Mouse (Mus musculus) midbrain, embryonic 14.5 days (tissue): ENCODE measurements around the gene Cxcr2. TPM values are rescaled to one million over a fixed set of nuclear protein-coding genes. Genes with fewer than 3 reads are reported as not detected.
"Not testable (repeated sequence)": the region's sequence is repeated elsewhere in the genome, so short reads cannot be mapped to it uniquely, and the experiment has no call there.

Experiments used
- ATAC-seq: fragments of 200-750 bp; cut with Nextera tagmentation; 2 replicates; pipeline ENCODE4 v1.8.0; 2017; ENCODE audit warnings: moderate number of reproducible peaks, moderate library complexity; ENCODE audit not compliant: low FRiP score, low TSS enrichment
- DNase-seq: peaks from one replicate; pipeline ENCODE4 v3.0.0-alpha.2; 2015
- H3K27ac ChIP-seq: fragments of 300-500 bp; sonication (generic); replicated peaks from 2 replicates; pipeline ENCODE4 v1.5.1; 2014; ENCODE audit warnings: mild to moderate bottlenecking, low read depth, low read length, moderate library complexity
- H3K27me3 ChIP-seq: fragments of 300-500 bp; sonication (generic); 2 replicates; pipeline ENCODE4 v1.6.1; 2014; ENCODE audit warnings: low read length, control low read depth, mixed read lengths; ENCODE audit not compliant: control insufficient read depth, insufficient read depth
- H3K36me3 ChIP-seq: fragments of 300-500 bp; sonication (generic); 2 replicates; pipeline ENCODE4 v1.6.1; 2014; ENCODE audit warnings: low read length, control low read depth; ENCODE audit not compliant: control insufficient read depth, insufficient read depth
- H3K4me1 ChIP-seq: fragments of 300-500 bp; sonication (generic); 2 replicates; pipeline ENCODE4 v1.6.1; 2014; ENCODE audit warnings: mild to moderate bottlenecking, antibody characterized with exemption, low read length, control low read depth; ENCODE audit not compliant: control insufficient read depth, insufficient read depth
- H3K4me2 ChIP-seq: fragments of 300-500 bp; sonication (generic); 2 replicates; pipeline ENCODE4 v1.6.1; 2014; ENCODE audit warnings: mild to moderate bottlenecking, low read length, moderate library complexity
- H3K4me3 ChIP-seq: fragments of 300-500 bp; sonication (generic); replicated peaks from 2 replicates; pipeline ENCODE4 v1.5.1; 2014; ENCODE audit warnings: low read depth, low read length
- H3K9ac ChIP-seq: fragments of 300-500 bp; sonication (generic); replicated peaks from 2 replicates; pipeline ENCODE4 v1.6.1; 2014; ENCODE audit warnings: mild to moderate bottlenecking, low read length, moderate library complexity
- H3K9me3 ChIP-seq: fragments of 300-500 bp; sonication (generic); 2 replicates; pipeline ENCODE4 v1.6.1; 2016; ENCODE audit warnings: low read length, control low read depth, mixed read lengths; ENCODE audit not compliant: control insufficient read depth
- WGBS: fragments of 180-500 bp; shearing (Covaris S2); extraction: QIAGEN DNeasy Blood & Tissue Kit; methylation state at CpG from one replicate; pipeline ENCODE4 v1.1.7; 2014; 5-methylcytosine and 5-hydroxymethylcytosine counted together
- polyA plus RNA-seq: library from polyadenylated mRNA; unstranded; fragments of >200 nt; fragmentation: Nextera tagmentation; extraction: Ambion mirVana; gene quantifications from 2 replicates; pipeline ENCODE4 v1.2.1, GENCODE M21; 2014

The Cxcr2 gene
- polyA plus RNA-seq, 1 experiment from 2014 or later: not detected

GRCm38 (mm10) chr1:74151091-74151490, 2.7 kb upstream of the Cxcr2 start:
- Histone ChIP-seq H3K9ac (no peak overlapping the region), H3K4me2 (no peak overlapping the region), H3K36me3 (no peaks in the 10 kb centered on the region), H3K4me3 (no peak overlapping the region), H3K4me1 (no peaks in the 10 kb centered on the region), H3K9me3 (no peaks in the 10 kb centered on the region), H3K27me3 (no peaks in the 10 kb centered on the region), H3K27ac (no peak overlapping the region)
- DNase-seq: no peak
- ATAC-seq: no peak
- WGBS: 78% methylated on average over 3 of the region's 3 CpGs

- ATAC-seq (no peak), DNase-seq (no peak)
- Histone ChIP-seq H3K4me1 (no peaks in the 10 kb centered on the region), H3K4me2 (no peak overlapping the region), H3K9me3 (no peaks in the 10 kb centered on the region), H3K4me3 (no peak overlapping the region), H3K9ac (no peak overlapping the region), H3K27me3 (no peaks in the 10 kb centered on the region), H3K27ac (no peak overlapping the region), H3K36me3 (no peaks in the 10 kb centered on the region)
- WGBS: 90% methylated on average over 6 of the region's 6 CpGs
These were observed 1.7 kb downstream of the Cxcr2 start for GRCm38 (mm10) chr1:74155435-74156012.

- H3K4me2 ChIP-seq: no peak overlapping the region
- DNase-seq: no peak
These were observed 2.7 kb downstream of the Cxcr2 start for GRCm38 (mm10) chr1:74156381-74156910.

GRCm38 (mm10) chr1:74159613-74160012, 5.8 kb downstream of the Cxcr2 start:
- H3K4me2 ChIP-seq, H3K9me3 ChIP-seq, H3K36me3 ChIP-seq, H3K4me3 ChIP-seq, H3K27ac ChIP-seq, H3K4me1 ChIP-seq, DNase-seq, H3K27me3 ChIP-seq, ATAC-seq, H3K9ac ChIP-seq: not testable (repeated sequence)
- WGBS: 84% methylated on average over 4 of the region's 5 CpGs

More at GRCm38 (mm10) chr1:74156381-74156910, 2.7 kb downstream of the Cxcr2 start:
- Histone ChIP-seq H3K9me3 (no peaks in the 10 kb centered on the region), H3K27me3 (no peaks in the 10 kb centered on the region), H3K4me3 (no peak overlapping the region), H3K27ac (no peak overlapping the region), H3K36me3 (no peaks in the 10 kb centered on the region), H3K4me1 (no peaks in the 10 kb centered on the region), H3K9ac (no peak overlapping the region)
- ATAC-seq: no peak
- WGBS: 74% methylated on average over 14 of the region's 14 CpGs

- Histone ChIP-seq H3K4me3 (no peak overlapping the region), H3K9ac (no peak overlapping the region), H3K27me3 (no peaks in the 10 kb centered on the region), H3K9me3 (no peaks in the 10 kb centered on the region), H3K4me2 (no peak overlapping the region), H3K27ac (no peak overlapping the region), H3K4me1 (no peaks in the 10 kb centered on the region), H3K36me3 (no peaks in the 10 kb centered on the region)
- WGBS: 87% methylated on average over 2 of the region's 2 CpGs
- DNase-seq (no peak), ATAC-seq (no peak)
These were observed 6.2 kb downstream of the Cxcr2 start for GRCm38 (mm10) chr1:74160036-74160435.

- ATAC-seq (no peak), DNase-seq (no peak)
- Histone ChIP-seq H3K4me3 (no peak overlapping the region), H3K9ac (no peak overlapping the region), H3K36me3 (no peaks in the 10 kb centered on the region), H3K9me3 (no peaks in the 10 kb centered on the region), H3K4me2 (no peak overlapping the region), H3K27me3 (no peaks in the 10 kb centered on the region), H3K4me1 (no peaks in the 10 kb centered on the region), H3K27ac (no peak overlapping the region)
- 86% methylated on average over 5 of the region's 5 CpGs for WGBS
These were observed 13.3 kb downstream of the Cxcr2 start for GRCm38 (mm10) chr1:74167136-74167535.

- H3K4me3 ChIP-seq: no peak overlapping the region
- H3K4me1 ChIP-seq: no peaks in the 10 kb centered on the region
- no peak for DNase-seq
- ATAC-seq: no peak
- no peaks in the 10 kb centered on the region for H3K9me3 ChIP-seq
- H3K9ac ChIP-seq: no peak overlapping the region
- no peak overlapping the region for H3K27ac ChIP-seq
- H3K36me3 ChIP-seq: no peaks in the 10 kb centered on the region
- no peak overlapping the region for H3K4me2 ChIP-seq
- 82% methylated on average over 3 of the region's 3 CpGs for WGBS
- no peaks in the 10 kb centered on the region for H3K27me3 ChIP-seq
These were observed 15.9 kb downstream of the Cxcr2 start for GRCm38 (mm10) chr1:74169721-74170120.

- no peak overlapping the region for H3K4me3 ChIP-seq
- no peak overlapping the region for H3K27ac ChIP-seq
- H3K4me1 ChIP-seq: no peaks in the 10 kb centered on the region
- 90% methylated on average over 3 of the region's 3 CpGs for WGBS
- H3K36me3 ChIP-seq: no peaks in the 10 kb centered on the region
- H3K4me2 ChIP-seq: no peak overlapping the region
- no peak overlapping the region for H3K9ac ChIP-seq
- ATAC-seq (no peak), DNase-seq (no peak)
- H3K27me3 ChIP-seq: no peaks in the 10 kb centered on the region
- H3K9me3 ChIP-seq: no peaks in the 10 kb centered on the region
These were observed 18.9 kb downstream of the Cxcr2 start for GRCm38 (mm10) chr1:74172722-74173121.

- no peak for DNase-seq
- ATAC-seq: no peak
- 85% methylated on average over 4 of the region's 4 CpGs for WGBS
- no peaks in the 10 kb centered on the region for H3K27me3 ChIP-seq
- no peak overlapping the region for H3K9ac ChIP-seq
- H3K36me3 ChIP-seq: no peaks in the 10 kb centered on the region
- H3K4me1 ChIP-seq: no peaks in the 10 kb centered on the region
- no peak overlapping the region for H3K4me3 ChIP-seq
- H3K9me3 ChIP-seq: no peaks in the 10 kb centered on the region
- H3K27ac ChIP-seq: no peak overlapping the region
- no peak overlapping the region for H3K4me2 ChIP-seq
These were observed 21.9 kb downstream of the Cxcr2 start for GRCm38 (mm10) chr1:74175731-74176130.
